Mouse (Mus musculus) common myeloid progenitor, adult 5-6 weeks (primary cell): ENCODE results near the gene Efhc1. TPM values are rescaled to one million over a fixed set of nuclear protein-coding genes. Genes with fewer than 3 reads are reported as not detected.

Experiments
- total RNA-seq: library from RNA; stranded (forward); fragments of 200-1000, 187-1606 nt; gene quantifications from 2 replicates; pipeline ENCODE4 v1.2.3, GENCODE M21; 2017

Gene Efhc1
- total RNA-seq, 1 experiment from 2014 or later = 0.73 TPM

Other genes with a start within 250 kb of the Efhc1 start
- not detected in 2 replicates for gene Il17a, start 220.7 kb upstream of the Efhc1 start, total RNA-seq
- 0.82 TPM in 1 of 2 replicates, not detected in the other for gene Il17f, start 161.0 kb upstream of the Efhc1 start, total RNA-seq
- gene Mcm3, start 131.3 kb upstream of the Efhc1 start, total RNA-seq = 279 and 306 TPM in 2 replicates
- gene Paqr8, start 61.0 kb upstream of the Efhc1 start, total RNA-seq = 3.2 and 4.6 TPM in 2 replicates
- gene Tram2, start 127.6 kb downstream of the Efhc1 start, total RNA-seq = 2.3 and 4.5 TPM in 2 replicates